Mouse (Mus musculus): ENCODE measurements around the gene Crebrf.

Crebrf gene

GRCm38 (mm10) chr17:26817776-26818175 is 102.3 kb downstream of the Crebrf start:
- in situ Hi-C loops (cut with MboI, MseI): loop anchor here (5.0 kb wide), 1 partner anchor 90 kb away; no protein-coding TSS in a partner anchor

- in situ Hi-C loops (cut with MboI, MseI): loop anchor here (25.0 kb wide), 1 partner anchor 1464 kb away; the partner anchor contains the start of genes Tpsb2 and Tpsg1
These were observed 110.7 kb downstream of the Crebrf start for GRCm38 (mm10) chr17:26826131-26826530.

Measured in T-helper 1 cell (primary cell).